Mouse (Mus musculus): ENCODE results near the gene Srpk2. TPM values are rescaled to one million over a fixed set of nuclear protein-coding genes. Genes with fewer than 3 reads are reported as not detected.

Gene Srpk2
- total RNA-seq, 4 experiments from 2014 or later, result 134 to 163 (median 150) TPM

Other genes with a start within 250 kb of the Srpk2 start
- 10 to 100 TPM; 15.9 to 22.4 (median 20.2) TPM for gene Pus7, start 99.1 kb upstream of the Srpk2 start, total RNA-seq (2022)
- 10 to 100 TPM; 17.4 to 24.2 (median 21.8) TPM for gene Rint1, start 103.1 kb upstream of the Srpk2 start, total RNA-seq (2022)
- gene Tomm7, start 159.5 kb upstream of the Srpk2 start, total RNA-seq (2022), result 10 to 100 TPM; 66.5 to 82.1 (median 75.2) TPM